Mouse (Mus musculus) ES-Bruce4 (cell line): ENCODE data around the gene Ugcg.

ENCODE experiments used
- CTCF ChIP-seq: IDR thresholded peaks from one replicate; pipeline ENCODE4 v1.8.1; 2011; ENCODE audit warnings: low read depth, low read length
- POLR2A ChIP-seq: IDR thresholded peaks from one replicate; pipeline ENCODE4 v1.8.1; 2011; ENCODE audit warnings: low read length; ENCODE audit not compliant: insufficient read depth

DNA sequence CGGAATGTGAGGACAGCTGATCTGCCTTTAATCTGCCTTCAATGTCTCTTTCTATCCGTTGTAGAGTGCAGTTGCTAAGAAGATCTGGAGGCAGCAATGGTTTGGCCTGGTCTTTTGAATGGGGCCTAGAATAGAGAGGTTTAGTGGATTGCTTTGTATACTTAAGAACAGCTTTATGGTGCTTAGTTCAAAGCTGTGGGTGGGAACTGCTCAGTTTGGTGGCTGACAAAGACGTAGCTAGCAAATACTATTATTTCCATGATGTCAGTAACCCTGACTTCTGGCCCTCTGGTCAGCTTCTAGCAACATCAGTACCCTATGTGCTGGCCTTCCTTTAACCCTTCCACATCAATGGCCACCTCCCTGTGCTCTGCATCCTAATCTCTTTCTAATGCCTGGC lies 68.8 kb downstream of the Ugcg start:
- TF ChIP-seq CTCF, result no peak
- no peak for TF ChIP-seq POLR2A
